Mouse (Mus musculus) hindbrain, postnatal 0 days (tissue): ENCODE results near the gene Nell1. TPM values are rescaled to one million over a fixed set of nuclear protein-coding genes. Genes with fewer than 3 reads are reported as not detected.

Experiments
- ATAC-seq: fragments of 200-750 bp; cut with Nextera tagmentation; 2 replicates; pipeline ENCODE4 v1.8.0; 2017; ENCODE audit warnings: mild to moderate bottlenecking, moderate TSS enrichment, moderate library complexity
- DNase-seq: peaks from one replicate; pipeline ENCODE4 v3.0.0-alpha.2; 2015; ENCODE audit warnings: low spot score
- H3K27ac ChIP-seq: fragments of 300-500 bp; sonication (generic); 2 replicates; pipeline ENCODE4 v1.5.1; 2014; ENCODE audit warnings: mild to moderate bottlenecking
- H3K27me3 ChIP-seq: fragments of 300-500 bp; sonication (generic); 2 replicates; pipeline ENCODE4 v1.6.1; 2014; ENCODE audit warnings: low read length, mixed read lengths; ENCODE audit not compliant: insufficient read depth
- H3K36me3 ChIP-seq: fragments of 300-500 bp; sonication (generic); 2 replicates; pipeline ENCODE4 v1.6.1; 2014; ENCODE audit warnings: low read length, mixed read lengths; ENCODE audit not compliant: insufficient read depth
- H3K4me1 ChIP-seq: fragments of 300-500 bp; sonication (generic); 2 replicates; pipeline ENCODE4 v1.6.1; 2014; ENCODE audit warnings: antibody characterized with exemption, low read length, mixed read lengths; ENCODE audit not compliant: insufficient read depth
- H3K4me2 ChIP-seq: fragments of 300-500 bp; sonication (generic); 2 replicates; pipeline ENCODE4 v1.6.1; 2014; ENCODE audit warnings: low read depth, mild to moderate bottlenecking, low read length, moderate library complexity, mixed read lengths
- H3K4me3 ChIP-seq: fragments of 300-500 bp; sonication (generic); 2 replicates; pipeline ENCODE4 v1.5.1; 2014; ENCODE audit warnings: low read length
- H3K9ac ChIP-seq: fragments of 300-500 bp; sonication (generic); replicated peaks from 2 replicates; pipeline ENCODE4 v1.6.1; 2014; ENCODE audit warnings: mild to moderate bottlenecking, low read length, moderate library complexity, mixed read lengths
- H3K9me3 ChIP-seq: fragments of 300-500 bp; sonication (generic); 2 replicates; pipeline ENCODE4 v1.6.1; 2016; ENCODE audit warnings: low read length, mixed read lengths
- CTCF ChIP-seq: IDR thresholded peaks from 2 replicates; pipeline ENCODE4 v1.5.1; 2016; ENCODE audit warnings: antibody characterized with exemption, control low read depth, low read depth
- WGBS: fragments of 180-500 bp; shearing (Covaris S2); extraction: QIAGEN DNeasy Blood & Tissue Kit; methylation state at CpG from one replicate; pipeline ENCODE4 v1.1.7; 2014; 5-methylcytosine and 5-hydroxymethylcytosine counted together
- polyA plus RNA-seq: library from polyadenylated mRNA; unstranded; fragments of >200 nt; fragmentation: Nextera tagmentation; extraction: Ambion mirVana; gene quantifications from 2 replicates; pipeline ENCODE4 v1.2.1, GENCODE M21; 2015
- total RNA-seq: library from RNA; depleted of rRNA; stranded (reverse); fragments of >200 nt; gene quantifications from 2 replicates; pipeline ENCODE4 v1.2.3, GENCODE M21; 2014

The Nell1 gene
- total and polyA plus RNA-seq, 2 experiments from 2014 or later = 37.8 to 66.4 TPM

DNA sequence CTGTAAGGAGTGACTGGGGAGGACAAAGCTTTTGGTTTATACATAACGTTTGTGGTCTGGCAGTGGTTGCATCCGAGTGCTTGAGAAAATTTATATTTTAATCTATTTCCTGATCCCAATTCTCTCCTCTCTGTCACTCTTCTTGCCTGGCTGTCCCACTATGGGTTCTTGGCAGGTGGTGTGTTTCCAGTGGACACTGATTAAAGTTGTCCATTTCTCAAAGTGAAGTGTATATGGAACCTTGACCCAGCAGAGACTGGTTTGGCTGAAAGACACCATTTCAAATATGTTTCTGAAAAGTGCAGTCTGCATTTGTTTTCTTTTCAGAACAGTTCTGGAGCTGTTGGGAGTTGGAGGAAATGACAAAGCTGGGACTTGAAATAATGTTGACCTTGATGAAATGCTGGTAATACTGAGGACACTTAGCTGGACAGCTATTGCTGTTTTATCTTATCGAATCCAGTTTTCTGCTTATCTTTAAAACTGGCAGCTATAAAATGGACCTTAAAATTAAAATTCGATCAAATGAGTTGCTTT is 512.3 kb downstream of the Nell1 start:
- ATAC-seq (no peak), DNase-seq (no peak)
- no peaks in the 10 kb centered on the region for H3K4me1 ChIP-seq
- no peaks in the 10 kb centered on the region for H3K9me3 ChIP-seq
- H3K27ac ChIP-seq = no peak overlapping the region
- H3K27me3 ChIP-seq = no peaks in the 10 kb centered on the region
- no peaks in the 10 kb centered on the region for H3K36me3 ChIP-seq
- no peak overlapping the region for H3K4me2 ChIP-seq
- 85% methylated on average over 4 of the region's 4 CpGs for WGBS
- no peak overlapping the region for H3K9ac ChIP-seq
- no peak for TF ChIP-seq CTCF
- no peak overlapping the region for H3K4me3 ChIP-seq

DNA sequence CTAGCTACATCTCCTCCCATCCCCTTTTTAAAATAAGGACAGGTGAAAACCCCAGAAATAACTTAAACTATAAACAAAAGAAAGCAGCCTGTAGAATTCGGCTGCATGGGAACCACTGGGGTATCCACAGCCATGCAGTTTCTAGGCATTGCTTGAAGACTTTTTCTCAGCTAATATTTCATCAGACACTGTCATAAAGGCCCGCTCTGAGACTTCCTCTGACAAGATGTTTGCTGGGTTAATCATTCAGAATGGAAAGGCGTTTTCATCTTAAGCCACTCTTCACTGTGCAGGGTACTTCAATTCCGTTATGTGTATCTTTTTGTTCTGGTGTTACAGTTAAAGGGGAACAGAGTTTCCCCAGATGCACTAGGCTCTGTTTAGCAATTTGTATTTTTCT is 526.9 kb downstream of the Nell1 start:
- WGBS = 72% methylated on average over 4 of the region's 4 CpGs
- DNase-seq (no peak), ATAC-seq (no peak)
- no peak overlapping the region for H3K9ac ChIP-seq
- no peaks in the 10 kb centered on the region for H3K4me1 ChIP-seq
- H3K27me3 ChIP-seq = no peaks in the 10 kb centered on the region
- H3K27ac ChIP-seq = no peak overlapping the region
- no peaks in the 10 kb centered on the region for H3K36me3 ChIP-seq
- H3K4me2 ChIP-seq = no peak overlapping the region
- no peak overlapping the region for H3K4me3 ChIP-seq
- TF ChIP-seq CTCF = no peak
- no peaks in the 10 kb centered on the region for H3K9me3 ChIP-seq

DNA sequence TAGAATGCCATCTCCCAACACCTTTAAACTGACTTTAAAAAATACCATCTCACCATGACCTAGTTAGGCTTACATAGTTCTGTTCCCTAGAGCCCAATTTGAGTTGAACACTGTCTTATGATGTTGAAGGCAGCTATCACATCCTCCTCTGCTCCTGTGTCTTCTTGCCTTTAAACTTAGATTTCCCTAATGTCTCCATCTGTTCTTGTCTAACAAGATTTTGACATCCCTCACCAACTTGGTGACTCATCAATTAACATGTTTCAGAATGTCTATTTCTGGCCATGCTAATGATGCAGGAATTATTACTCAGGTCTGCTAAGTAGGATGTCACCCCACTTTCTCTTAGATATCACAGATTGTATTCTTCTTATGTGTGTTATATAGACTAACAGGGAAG is 532.4 kb downstream of the Nell1 start:
- TF ChIP-seq CTCF = no peak
- no peak overlapping the region for H3K27ac ChIP-seq
- DNase-seq = no peak

DNA sequence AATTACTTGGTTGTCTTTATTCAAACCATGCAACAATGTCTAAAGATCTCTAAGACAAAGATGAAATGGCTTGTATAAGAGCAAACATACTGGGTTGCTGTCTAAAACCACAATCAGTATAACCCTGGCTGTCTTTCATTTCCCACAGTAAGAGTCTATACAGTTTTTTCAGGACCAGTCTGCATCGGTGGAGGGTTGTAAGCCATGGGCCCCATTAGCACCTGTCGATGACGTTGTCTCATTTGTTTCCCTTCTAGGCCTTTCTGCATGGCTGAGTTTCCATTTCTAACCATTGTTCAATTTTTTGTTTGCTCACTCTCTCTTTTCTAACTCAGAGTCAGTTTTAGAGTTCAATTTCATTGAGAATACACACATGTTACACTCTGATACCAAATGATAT is 540.2 kb downstream of the Nell1 start:
- H3K27ac ChIP-seq = no peak overlapping the region
- 47% methylated on average over 3 of the region's 3 CpGs for WGBS

More for the DNA sequence above, 532.4 kb downstream of the Nell1 start:
- Histone ChIP-seq H3K9me3 (no peaks in the 10 kb centered on the region), H3K4me1 (no peaks in the 10 kb centered on the region), H3K36me3 (no peaks in the 10 kb centered on the region), H3K4me2 (no peak overlapping the region), H3K27me3 (no peaks in the 10 kb centered on the region), H3K4me3 (no peak overlapping the region), H3K9ac (no peak overlapping the region)
- no peak for ATAC-seq

DNA sequence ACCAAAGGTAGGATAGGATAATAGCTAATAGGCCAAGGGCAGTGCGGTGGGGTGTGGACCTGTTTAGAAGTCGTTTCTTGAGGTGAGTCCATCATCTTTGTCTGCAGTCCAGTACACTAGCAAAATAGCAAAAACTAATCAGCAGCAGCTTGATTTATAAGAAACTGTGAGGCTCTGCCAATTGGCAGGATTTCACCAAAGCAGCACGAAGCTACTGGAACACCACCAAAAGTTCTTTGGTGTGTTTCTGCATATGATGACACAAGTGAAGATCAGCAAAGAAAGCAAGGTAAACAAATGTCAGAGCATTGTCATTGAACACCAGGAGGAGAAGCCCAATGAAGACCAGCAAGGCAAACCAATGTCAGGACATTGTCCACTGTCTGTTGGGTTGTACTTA is 542.0 kb downstream of the Nell1 start:
- Histone ChIP-seq H3K9ac (no peak overlapping the region), H3K4me2 (no peak overlapping the region), H3K4me1 (no peaks in the 10 kb centered on the region), H3K27me3 (no peaks in the 10 kb centered on the region), H3K27ac (no peak overlapping the region), H3K36me3 (no peaks in the 10 kb centered on the region), H3K9me3 (no peaks in the 10 kb centered on the region), H3K4me3 (no peak overlapping the region)
- DNase-seq (peak; percentile 43), ATAC-seq (no peak)
- TF ChIP-seq CTCF = no peak
- 74% methylated on average over 3 of the region's 3 CpGs for WGBS

More for the DNA sequence above, 540.2 kb downstream of the Nell1 start:
- H3K4me2 ChIP-seq = no peak overlapping the region
- no peak for TF ChIP-seq CTCF
- no peak for DNase-seq
- H3K9me3 ChIP-seq = no peaks in the 10 kb centered on the region
- no peak for ATAC-seq
- no peak overlapping the region for H3K4me3 ChIP-seq
- H3K36me3 ChIP-seq = no peaks in the 10 kb centered on the region
- H3K4me1 ChIP-seq = no peaks in the 10 kb centered on the region
- H3K27me3 ChIP-seq = no peaks in the 10 kb centered on the region
- no peak overlapping the region for H3K9ac ChIP-seq

DNA sequence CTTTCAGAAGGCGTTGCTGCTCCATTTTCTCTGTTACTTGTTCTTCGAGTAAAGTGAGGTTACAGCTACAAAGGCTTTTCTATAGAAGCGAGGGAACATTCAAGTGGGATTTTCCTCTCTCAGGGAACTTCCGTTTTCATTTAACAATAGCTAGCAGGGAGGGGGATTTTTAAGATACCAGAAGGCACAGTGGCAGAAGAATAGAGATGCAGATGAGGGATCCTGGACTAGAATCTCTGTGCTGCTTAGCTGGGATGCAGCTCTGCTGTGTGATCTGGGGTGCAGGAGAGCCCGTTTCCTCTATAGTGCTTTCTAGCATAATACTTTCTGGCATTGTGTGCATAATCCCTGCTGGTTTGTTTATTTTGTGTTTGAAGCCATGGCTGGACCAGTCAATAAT is 568.7 kb downstream of the Nell1 start:
- no peak for TF ChIP-seq CTCF
- H3K9ac ChIP-seq = no peak overlapping the region
- H3K9me3 ChIP-seq = no peaks in the 10 kb centered on the region
- WGBS = 48% methylated on average over 5 of the region's 5 CpGs
- H3K27me3 ChIP-seq = no peaks in the 10 kb centered on the region
- H3K4me3 ChIP-seq = no peak overlapping the region
- DNase-seq (no peak), ATAC-seq (no peak)
- no peaks in the 10 kb centered on the region for H3K4me1 ChIP-seq
- no peak overlapping the region for H3K27ac ChIP-seq
- H3K4me2 ChIP-seq = no peak overlapping the region
- H3K36me3 ChIP-seq = no peaks in the 10 kb centered on the region

DNA sequence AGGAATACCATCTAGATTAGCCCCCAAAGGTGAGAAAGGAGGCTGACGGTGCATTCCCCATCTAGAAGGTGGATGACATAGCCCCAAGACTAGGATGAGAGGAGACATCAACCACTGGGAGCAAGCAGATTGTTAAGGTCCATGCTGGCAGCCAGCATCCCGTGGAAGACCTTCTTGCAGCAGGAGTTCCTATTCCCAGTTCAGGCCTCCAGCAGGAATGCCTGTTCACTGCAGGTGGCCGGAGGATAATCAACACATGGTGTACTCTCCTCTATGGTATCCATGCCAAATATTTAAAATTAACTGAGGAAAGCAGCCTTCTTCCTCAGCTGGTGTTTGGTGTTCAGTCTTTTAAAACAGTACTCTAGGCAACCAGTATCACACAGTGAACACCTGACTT is 574.9 kb downstream of the Nell1 start:
- 63% methylated on average over 3 of the region's 3 CpGs for WGBS
- no peaks in the 10 kb centered on the region for H3K36me3 ChIP-seq
- TF ChIP-seq CTCF = no peak
- no peak overlapping the region for H3K4me2 ChIP-seq
- H3K4me3 ChIP-seq = no peak overlapping the region
- ATAC-seq = no peak
- no peak overlapping the region for H3K9ac ChIP-seq
- no peaks in the 10 kb centered on the region for H3K9me3 ChIP-seq
- no peak for DNase-seq
- H3K27me3 ChIP-seq = no peaks in the 10 kb centered on the region
- no peak overlapping the region for H3K27ac ChIP-seq
- no peaks in the 10 kb centered on the region for H3K4me1 ChIP-seq
